Mouse (Mus musculus) lung, adult 2 months (tissue): ENCODE data around the gene Sigmar1.
"Not testable (repeated sequence)": the region's sequence is repeated elsewhere in the genome, so short reads cannot be mapped to it uniquely, and the experiment has no call there.

Experiments
- CTCF ChIP-seq: fragments of 200-500 bp; IDR thresholded peaks from 2 replicates; pipeline ENCODE4 v1.5.1; 2011; ENCODE audit warnings: mild to moderate bottlenecking, low read length, control low read depth; ENCODE audit not compliant: insufficient read depth
- POLR2A ChIP-seq: fragments of 200-500 bp; IDR thresholded peaks from 2 replicates; pipeline ENCODE4 v1.6.1; 2011; ENCODE audit warnings: low read depth, mild to moderate bottlenecking, control low read depth, low read length, borderline replicate concordance; ENCODE audit errors: extremely low read depth

- TF ChIP-seq CTCF, POLR2A: not testable (repeated sequence)
Measured at GRCm38 (mm10) chr4:41700224-41700623, 55.7 kb downstream of the Sigmar1 start.
